Mouse (Mus musculus) brown adipose tissue, adult 24 weeks (tissue): Measurements from ENCODE around the gene Ncln. TPM values are rescaled to one million over a fixed set of nuclear protein-coding genes. Genes with fewer than 3 reads are reported as not detected.

ENCODE experiments used
- H3K27ac ChIP-seq: fragments of 200-500 bp; replicated peaks from 2 replicates; pipeline ENCODE4 v1.5.1; 2012; ENCODE audit warnings: low read depth, mild to moderate bottlenecking, low read length
- H3K4me1 ChIP-seq: fragments of 200-500 bp; 2 replicates; pipeline ENCODE4 v1.6.1; 2012; ENCODE audit warnings: low read length, mixed read lengths; ENCODE audit not compliant: control insufficient read depth, insufficient read depth, insufficient read length
- H3K4me3 ChIP-seq: fragments of 200-500 bp; 2 replicates; pipeline ENCODE4 v1.5.1; 2012; ENCODE audit warnings: low read depth, mild to moderate bottlenecking, low read length, moderate library complexity; ENCODE audit not compliant: insufficient read depth
- polyA plus RNA-seq: library from polyadenylated mRNA; stranded (reverse); fragments of >200 nt; gene quantifications from 2 replicates; pipeline ENCODE4 v1.2.4, GENCODE M21; 2012; ENCODE audit not compliant: missing spikeins, insufficient read depth, insufficient read length

The Ncln gene
- polyA plus RNA-seq, 1 experiment: 17.9 TPM

DNA sequence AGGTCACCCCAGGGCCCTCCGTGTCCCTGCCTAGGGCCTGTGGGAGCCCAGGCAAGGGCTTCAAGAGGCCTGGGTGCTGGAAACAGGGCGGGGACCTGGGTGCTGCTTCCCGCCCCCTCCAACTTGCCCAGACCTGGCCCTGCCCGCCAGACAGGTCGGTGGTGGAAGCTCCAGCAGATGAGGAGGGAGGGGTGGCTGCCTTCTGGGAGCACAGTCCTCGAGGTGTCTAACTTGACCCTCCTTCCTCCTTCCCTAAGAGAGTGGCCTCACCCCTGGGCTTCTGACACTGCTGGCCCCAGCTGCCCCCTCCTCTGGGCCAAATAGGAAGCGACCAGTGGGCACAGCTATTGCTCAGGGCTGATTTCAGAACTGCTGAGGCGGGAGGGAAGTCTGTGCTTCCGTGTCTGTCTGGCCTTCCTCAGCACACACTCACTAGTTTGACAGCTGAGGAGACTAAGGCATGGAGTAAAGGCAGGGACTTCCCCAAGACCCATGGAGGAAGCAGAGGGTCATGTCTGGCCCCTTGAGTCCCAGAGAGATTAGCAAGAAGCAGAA, 27.9 kb upstream of the Ncln start, which contains the start of gene Gna15:
Gene Gna15, minus strand, starts transcription at position 175 of the 555 bp plus-strand sequence.
- H3K4me3 ChIP-seq: peak within 1 kb of the TSS; percentile 39
- peaks cover 11% of the 10 kb centered on the region for H3K4me1 ChIP-seq
- H3K27ac ChIP-seq: peak within 1 kb of the TSS; percentile 70

DNA sequence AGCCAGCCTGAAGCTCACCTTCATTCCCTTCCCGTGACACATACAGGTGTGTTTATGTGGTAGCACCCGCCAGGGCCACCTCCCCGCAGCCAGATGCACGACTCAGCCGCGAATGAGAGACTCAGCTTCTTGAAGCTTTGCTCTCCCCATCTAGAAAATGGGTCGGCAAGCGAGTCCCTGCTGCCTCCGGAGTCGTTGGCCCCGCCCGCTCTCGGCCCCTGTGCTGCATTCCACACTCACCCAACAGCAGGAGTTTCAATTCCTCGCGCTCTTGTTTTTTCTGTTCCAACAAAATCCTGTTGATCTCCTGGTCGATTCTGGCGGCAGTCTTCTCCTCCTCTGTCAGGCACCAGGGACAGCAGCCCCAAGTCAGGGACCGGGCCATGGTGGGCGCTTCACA, 27.4 kb upstream of the Ncln start:
- Histone ChIP-seq H3K4me1 (peaks cover 11% of the 10 kb centered on the region), H3K27ac (peak overlapping the region; percentile 70), H3K4me3 (peak overlapping the region; percentile 39)

DNA sequence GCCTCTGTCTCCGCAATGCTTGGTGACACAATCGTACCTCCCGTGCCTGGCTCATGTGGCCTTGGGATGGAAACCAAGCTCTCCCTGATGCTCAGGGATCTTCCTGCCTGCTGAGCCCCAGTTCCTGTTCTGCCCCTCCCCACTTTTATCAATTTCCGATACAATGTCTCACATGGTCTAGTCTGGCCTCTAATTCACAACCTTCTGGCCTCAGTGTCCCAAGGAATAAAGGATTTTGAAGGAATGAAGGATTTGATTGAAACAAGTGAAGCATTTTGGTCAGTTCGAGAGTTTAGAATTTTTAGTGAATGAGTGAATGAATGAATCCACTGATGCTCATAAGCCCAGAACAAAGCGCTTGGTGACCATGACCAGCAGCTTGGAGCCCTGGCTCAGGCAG, 26.9 kb upstream of the Ncln start:
- H3K27ac ChIP-seq: no peak overlapping the region
- H3K4me3 ChIP-seq: peak overlapping the region; percentile 39
- peaks cover 11% of the 10 kb centered on the region for H3K4me1 ChIP-seq

DNA sequence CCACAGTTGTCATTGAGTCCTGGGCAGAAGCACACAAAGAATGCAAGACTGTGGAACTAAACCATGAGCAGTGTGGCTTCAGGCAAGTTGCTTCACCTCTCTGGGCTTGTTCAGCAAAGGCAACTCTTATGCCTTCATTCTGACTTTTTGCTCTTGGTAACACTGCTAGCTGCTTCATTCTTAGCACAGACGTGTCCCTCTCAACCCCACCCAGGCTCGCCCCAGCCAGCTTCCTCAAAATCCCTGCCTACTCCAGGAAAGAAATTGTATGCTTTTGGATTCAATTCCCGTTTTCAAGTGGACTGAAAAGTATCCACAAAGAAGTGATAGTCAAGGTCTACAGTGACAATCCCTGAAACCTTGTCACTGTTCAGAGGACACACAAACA, 23.8 kb upstream of the Ncln start:
- Histone ChIP-seq H3K4me3 (no peak overlapping the region), H3K4me1 (peaks cover 10% of the 10 kb centered on the region), H3K27ac (peak overlapping the region; percentile 35)

DNA sequence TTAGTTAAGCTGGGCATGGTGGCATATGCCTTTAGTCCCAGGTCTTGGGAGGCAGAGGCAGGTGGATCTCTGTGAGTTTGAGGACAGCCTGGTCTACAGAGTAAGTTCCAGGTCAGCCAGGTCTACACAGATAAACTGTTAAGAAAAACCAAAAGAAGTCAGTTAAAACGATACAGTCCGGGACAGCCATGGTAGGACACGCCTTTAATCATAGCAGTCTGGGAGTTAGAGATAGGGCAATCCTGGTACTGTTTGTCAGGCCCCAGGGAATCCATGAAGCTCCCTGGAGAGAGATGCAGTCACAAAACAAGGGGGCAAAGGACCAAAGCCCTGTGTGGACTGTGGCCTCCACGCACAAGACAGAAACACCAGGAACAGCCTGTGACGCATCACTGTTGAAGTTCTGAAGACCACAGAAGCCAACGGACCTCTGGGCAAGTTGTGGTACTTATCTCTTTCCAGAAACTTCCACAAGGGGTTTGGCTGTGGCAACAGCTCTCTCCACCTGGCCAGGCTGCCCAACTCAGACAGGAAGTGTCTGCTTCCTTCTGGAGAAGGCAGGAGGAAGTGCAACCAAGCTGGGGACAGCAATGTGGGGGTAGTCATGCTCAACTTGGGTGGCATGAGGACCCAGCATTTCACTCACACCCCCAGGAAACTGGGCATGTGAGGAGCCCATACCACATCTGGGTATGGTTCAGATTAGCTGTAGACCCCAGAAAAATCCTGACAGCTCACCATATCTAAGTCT, 23.2 kb upstream of the Ncln start:
- H3K4me3 ChIP-seq: no peak overlapping the region
- peaks cover 7% of the 10 kb centered on the region; the same call in 1 of the 2 replicates for H3K4me1 ChIP-seq
- peak overlapping the region; percentile 35 for H3K27ac ChIP-seq

DNA sequence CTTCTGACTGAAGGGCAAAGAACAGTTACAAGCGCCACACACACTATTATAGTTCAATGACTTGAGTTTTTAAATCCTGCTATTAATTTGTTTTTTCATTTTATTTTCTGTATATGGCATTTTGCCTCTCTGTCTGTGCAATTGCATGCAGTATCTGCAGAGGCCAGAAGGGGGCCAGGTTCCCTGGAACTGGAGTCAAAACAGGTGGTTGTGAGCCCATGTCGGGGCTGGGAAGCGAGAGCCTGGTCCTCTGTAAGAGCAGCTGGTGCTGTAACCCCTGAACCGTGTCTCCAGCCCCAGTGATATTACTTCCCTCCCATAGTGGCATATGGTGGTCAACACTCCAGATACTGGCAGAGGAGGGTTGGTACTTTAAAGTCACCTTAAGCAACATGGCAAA, 22.4 kb upstream of the Ncln start:
- Histone ChIP-seq H3K4me3 (no peak overlapping the region), H3K4me1 (peaks cover 7% of the 10 kb centered on the region; the same call in 1 of the 2 replicates), H3K27ac (no peak overlapping the region)

DNA sequence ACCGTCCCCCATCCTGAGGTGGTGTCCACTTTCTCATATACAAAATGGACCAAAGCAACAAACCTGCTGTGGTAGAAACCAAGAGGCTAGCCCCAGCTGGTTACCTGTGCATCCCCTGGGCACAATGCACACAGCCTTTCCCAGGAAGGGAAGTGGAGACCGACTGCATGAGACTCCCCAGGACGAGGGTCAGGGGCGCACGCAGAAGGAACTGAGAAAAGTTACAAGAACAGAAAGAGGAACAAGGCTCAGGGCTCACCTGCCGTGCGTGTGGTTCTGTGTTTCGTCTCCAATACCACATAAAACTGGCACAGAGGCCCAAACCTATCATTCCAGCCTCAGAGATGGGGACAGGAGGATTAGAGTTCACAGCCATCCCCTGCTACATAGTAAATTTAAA, 21.0 kb upstream of the Ncln start:
- H3K27ac ChIP-seq: no peak overlapping the region
- no peak overlapping the region for H3K4me3 ChIP-seq
- H3K4me1 ChIP-seq: peaks cover 7% of the 10 kb centered on the region; the same call in 1 of the 2 replicates

DNA sequence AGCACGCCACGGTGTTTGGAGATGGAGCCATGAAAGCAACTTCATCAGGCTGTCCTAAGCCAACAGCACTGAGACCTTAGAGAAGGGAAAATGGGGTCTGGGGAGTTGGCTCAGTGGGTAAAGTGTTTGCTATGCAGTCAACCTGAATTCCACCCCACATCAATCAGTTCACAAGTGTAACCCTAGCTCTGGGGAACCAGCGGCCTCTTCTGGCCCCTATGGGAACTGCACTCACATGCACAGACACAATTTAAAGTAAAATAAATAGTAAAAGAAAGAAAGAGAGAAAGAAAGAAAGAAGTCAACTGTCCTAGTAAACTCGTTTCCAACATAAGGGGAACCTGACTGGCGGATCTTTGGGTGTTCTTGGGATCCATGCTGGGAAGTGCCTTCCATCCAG, 17.6 kb upstream of the Ncln start:
- Histone ChIP-seq H3K4me3 (no peak overlapping the region), H3K4me1 (no peaks in the 10 kb centered on the region; the same call in 1 of the 2 replicates), H3K27ac (no peak overlapping the region)

DNA sequence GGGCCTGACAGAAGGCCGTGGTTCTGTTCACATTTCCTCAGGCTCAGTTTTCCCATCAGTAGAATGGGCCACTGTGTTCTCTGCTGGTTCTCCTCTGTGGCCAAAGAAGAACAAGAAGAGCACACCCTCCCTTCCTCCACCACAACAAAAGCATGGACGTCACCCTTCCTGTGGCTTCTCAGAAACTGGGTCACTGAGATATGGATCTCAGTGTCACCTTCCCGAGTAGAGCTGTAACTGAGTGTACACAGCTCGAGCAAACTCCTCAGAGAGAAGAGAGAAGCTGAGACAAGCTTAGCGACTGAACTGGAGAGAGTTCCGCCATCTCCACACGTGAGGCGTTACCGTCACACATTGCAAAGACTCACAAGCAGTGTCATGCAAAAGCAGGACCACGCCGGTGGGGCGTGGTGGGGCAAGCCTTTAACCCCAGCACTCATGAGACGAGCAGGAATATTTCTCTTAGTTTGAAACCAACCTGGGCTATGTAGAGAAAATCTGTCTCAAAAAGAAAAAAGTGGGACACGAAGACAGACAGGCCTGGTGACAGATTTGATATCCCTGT, 14.1 kb upstream of the Ncln start:
- Histone ChIP-seq H3K4me3 (no peak overlapping the region), H3K4me1 (no peaks in the 10 kb centered on the region; the same call in 1 of the 2 replicates), H3K27ac (peak overlapping the region; percentile 7; the same call in 1 of the 2 replicates)

DNA sequence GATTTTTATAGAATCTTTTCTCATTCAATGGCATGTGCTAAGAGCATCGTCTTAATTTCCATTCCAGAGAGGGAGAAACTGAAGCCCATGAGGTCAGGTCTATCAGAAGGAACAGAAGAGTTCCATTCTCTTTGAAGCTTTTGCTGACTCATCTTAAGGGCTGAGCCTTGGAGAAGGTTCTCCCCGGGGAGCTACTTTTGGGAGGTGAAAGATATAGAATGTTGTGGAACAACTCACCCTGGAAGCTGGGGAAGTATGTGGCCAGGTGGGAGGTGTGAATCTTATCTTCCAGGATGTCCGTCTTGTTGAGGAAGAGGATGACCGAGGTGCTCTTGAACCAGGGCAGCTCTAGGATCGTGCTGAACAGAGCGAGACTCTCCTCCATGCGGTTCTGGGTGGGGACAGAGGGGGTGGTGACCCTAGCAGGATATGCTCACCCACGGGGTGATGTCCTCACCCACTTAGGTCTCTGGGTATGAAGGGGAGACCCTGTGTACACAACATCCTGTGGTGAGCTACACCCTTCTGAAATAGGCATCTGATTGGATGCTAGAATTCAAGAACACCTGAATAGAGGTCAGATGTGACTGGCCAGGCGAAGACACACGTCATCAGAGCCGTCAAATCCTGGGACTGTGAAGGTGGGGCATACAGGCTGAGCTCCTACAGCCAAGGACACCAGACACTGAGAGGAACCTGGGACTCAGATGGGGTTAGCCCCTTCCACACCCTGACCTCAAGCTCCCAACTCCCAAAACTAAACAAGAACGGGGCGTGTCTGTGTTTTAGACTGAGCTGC, 11.7 kb upstream of the Ncln start:
- Histone ChIP-seq H3K4me1 (no peaks in the 10 kb centered on the region; the same call in 1 of the 2 replicates), H3K27ac (no peak overlapping the region), H3K4me3 (no peak overlapping the region)

DNA sequence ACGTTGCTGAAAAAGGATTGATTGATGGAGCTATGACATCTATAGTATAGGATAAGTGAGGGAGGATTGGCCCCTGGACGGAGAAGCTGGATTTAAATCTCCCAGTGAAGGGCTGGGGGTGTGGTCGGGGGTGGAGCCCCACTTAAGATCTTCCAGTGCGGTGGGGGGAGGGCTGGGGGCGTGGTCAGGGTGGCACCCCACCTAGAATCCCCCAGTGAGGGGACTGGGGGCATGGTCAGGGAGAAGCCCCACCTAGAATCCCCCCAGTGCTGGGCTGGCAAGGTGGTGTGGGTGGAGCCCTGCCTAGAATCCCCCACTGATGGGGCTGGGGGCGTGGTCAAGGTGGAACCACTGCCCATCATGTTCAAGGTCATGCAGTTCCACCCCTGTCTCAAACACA, 10.9 kb upstream of the Ncln start:
- no peak overlapping the region for H3K27ac ChIP-seq
- H3K4me1 ChIP-seq: no peaks in the 10 kb centered on the region; the same call in 1 of the 2 replicates
- no peak overlapping the region for H3K4me3 ChIP-seq

DNA sequence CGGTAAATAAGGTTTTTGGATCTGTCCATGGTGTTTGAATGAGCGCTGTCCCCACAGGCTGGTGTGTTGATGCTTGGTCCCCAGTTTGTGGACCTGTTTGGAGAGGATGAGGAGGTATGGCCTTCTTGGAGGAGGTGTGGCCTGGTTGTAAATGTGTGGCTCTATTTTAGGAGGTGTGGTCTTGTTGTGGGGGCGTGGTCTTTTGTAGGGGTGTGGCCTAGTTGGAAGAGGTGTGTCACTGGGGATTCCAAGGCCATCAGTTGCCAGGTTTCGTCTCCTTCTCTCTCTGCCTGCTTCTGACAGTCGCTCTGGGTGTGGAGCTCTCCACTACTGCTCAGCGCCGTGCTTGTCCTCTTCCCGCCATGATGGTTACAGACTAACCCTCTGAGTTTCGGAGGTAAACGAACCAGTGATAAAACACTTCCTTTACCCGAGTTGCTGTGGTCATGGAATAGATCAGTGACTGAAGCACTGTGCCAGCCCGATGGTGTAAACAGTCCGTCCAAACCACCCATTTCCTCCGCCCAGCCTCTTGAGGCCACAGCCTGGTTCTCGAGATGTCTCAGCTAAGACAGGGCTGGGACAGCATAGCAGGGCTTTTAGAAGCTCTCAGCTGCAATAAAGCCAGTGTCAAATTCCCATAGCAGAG, 8.9 kb upstream of the Ncln start:
- Histone ChIP-seq H3K4me3 (no peak overlapping the region), H3K27ac (no peak overlapping the region)

DNA sequence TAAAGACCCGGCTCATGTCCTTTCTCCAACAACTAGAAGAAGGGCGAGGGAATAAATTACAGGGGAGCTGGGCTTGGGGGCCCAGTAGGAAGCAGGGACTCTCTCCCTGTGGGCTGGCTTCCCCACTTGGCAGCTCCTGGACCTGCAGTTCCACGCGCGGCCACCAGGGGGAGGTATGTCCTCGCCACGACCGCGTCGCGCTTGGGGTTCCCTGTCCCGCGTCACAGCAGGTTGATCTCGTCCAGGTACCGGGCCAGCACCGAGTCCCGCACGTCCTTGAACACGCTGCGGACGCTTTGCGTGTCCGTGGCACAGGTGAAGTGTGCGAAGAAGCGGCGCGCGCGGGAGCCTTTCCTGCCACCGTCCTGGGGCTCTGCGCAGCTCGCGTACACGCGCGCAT, 6.5 kb upstream of the Ncln start:
- Histone ChIP-seq H3K4me1 (peaks cover 10% of the 10 kb centered on the region), H3K4me3 (peak overlapping the region; percentile 41), H3K27ac (no peak overlapping the region)

More for the DNA sequence above, 8.9 kb upstream of the Ncln start:
- no peaks in the 10 kb centered on the region for H3K4me1 ChIP-seq

DNA sequence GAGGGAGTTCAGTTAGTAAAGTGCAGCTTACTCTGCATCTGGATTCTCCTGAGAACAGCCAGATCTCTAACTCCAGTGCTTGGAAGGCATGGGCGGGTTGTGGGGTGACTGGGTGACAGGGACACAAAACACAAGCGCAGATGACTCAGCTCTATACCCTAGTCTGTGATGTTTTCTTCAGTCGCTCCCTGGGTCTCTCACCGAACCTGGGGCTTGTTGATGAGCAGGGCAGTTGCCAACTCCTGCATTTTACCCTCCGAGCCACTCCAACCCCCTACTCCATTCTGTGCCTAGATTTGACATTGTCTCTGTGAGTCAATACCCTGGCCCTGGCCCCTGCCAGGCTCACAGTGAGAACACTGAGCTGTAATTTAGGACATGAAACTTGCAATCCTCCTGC, 5.7 kb upstream of the Ncln start:
- H3K4me3 ChIP-seq: no peak overlapping the region
- peaks cover 15% of the 10 kb centered on the region for H3K4me1 ChIP-seq
- no peak overlapping the region for H3K27ac ChIP-seq

DNA sequence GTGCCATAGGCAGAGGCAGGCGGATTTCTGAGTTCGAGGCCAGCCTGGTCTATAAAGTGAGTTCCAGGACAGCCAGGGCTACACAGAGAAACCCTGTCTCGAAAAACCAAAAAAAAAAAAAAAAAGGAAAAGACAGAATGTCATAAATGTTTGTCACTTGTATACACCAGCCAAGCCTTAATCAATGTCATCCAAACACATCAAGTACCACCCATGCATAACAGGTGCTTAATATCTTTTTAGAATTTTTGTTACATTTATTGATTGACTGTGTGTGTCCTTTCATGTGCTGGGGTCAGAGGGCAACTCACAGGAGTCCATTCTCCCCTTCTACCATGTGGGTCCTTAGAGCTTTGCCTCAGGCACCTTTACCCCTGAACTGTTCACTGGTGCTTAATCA, 3.8 kb upstream of the Ncln start, which contains the start of gene S1pr4:
Gene S1pr4, minus strand, starts transcription at position 101 of the 400 bp plus-strand sequence.
- Histone ChIP-seq H3K27ac (peak within 1 kb of the TSS; percentile 79), H3K4me3 (peak within 1 kb of the TSS; percentile 50), H3K4me1 (peaks cover 18% of the 10 kb centered on the region)
